Mouse (Mus musculus) forebrain, postnatal 0 days (tissue): ENCODE results near the gene Atp9a. TPM values are rescaled to one million over a fixed set of nuclear protein-coding genes. Genes with fewer than 3 reads are reported as not detected.

Source experiments
- ATAC-seq: fragments of 200-750 bp; cut with Nextera tagmentation; 2 replicates; pipeline ENCODE4 v1.8.0; 2017; ENCODE audit warnings: mild to moderate bottlenecking, moderate library complexity
- DNase-seq: peaks from one replicate; pipeline ENCODE4 v3.0.0-alpha.2; 2015
- H3K27ac ChIP-seq: fragments of 300-500 bp; sonication (generic); 2 replicates; pipeline ENCODE4 v1.5.1; 2014; ENCODE audit warnings: low read depth, mild to moderate bottlenecking, antibody characterized with exemption, low read length, moderate library complexity, mixed read lengths
- H3K27me3 ChIP-seq: fragments of 300-500 bp; sonication (generic); 2 replicates; pipeline ENCODE4 v1.6.1; 2014; ENCODE audit warnings: mild to moderate bottlenecking, low read length, mixed read lengths; ENCODE audit not compliant: insufficient read depth
- H3K36me3 ChIP-seq: fragments of 300-500 bp; sonication (generic); 2 replicates; pipeline ENCODE4 v1.6.1; 2014; ENCODE audit warnings: mild to moderate bottlenecking, moderate library complexity; ENCODE audit not compliant: insufficient read depth
- H3K4me1 ChIP-seq: fragments of 300-500 bp; sonication (generic); 2 replicates; pipeline ENCODE4 v1.6.1; 2014; ENCODE audit warnings: antibody characterized with exemption; ENCODE audit not compliant: insufficient read depth
- H3K4me2 ChIP-seq: fragments of 300-500 bp; sonication (generic); 2 replicates; pipeline ENCODE4 v1.6.1; 2014; ENCODE audit warnings: low read depth, mild to moderate bottlenecking, moderate library complexity
- H3K4me3 ChIP-seq: fragments of 300-500 bp; sonication (generic); 2 replicates; pipeline ENCODE4 v1.5.1; 2014; ENCODE audit warnings: low read depth, low read length, mixed read lengths
- H3K9ac ChIP-seq: fragments of 300-500 bp; sonication (generic); 2 replicates; pipeline ENCODE4 v1.6.1; 2014; ENCODE audit warnings: mild to moderate bottlenecking
- H3K9me3 ChIP-seq: fragments of 300-500 bp; sonication (generic); 2 replicates; pipeline ENCODE4 v1.6.1; 2016; ENCODE audit warnings: low read length
- CTCF ChIP-seq: sonication (generic); IDR thresholded peaks from 2 replicates; pipeline ENCODE4 v1.5.1; 2016; ENCODE audit warnings: antibody characterized with exemption, control low read depth, low read depth
- WGBS: fragments of 180-500 bp; shearing (Covaris S2); extraction: QIAGEN DNeasy Blood & Tissue Kit; methylation state at CpG from one replicate; pipeline ENCODE4 v1.1.7; 2014; 5-methylcytosine and 5-hydroxymethylcytosine counted together
- polyA plus RNA-seq: library from polyadenylated mRNA; unstranded; fragments of >200 nt; fragmentation: Nextera tagmentation; extraction: Ambion mirVana; gene quantifications from 2 replicates; pipeline ENCODE4 v1.2.1, GENCODE M21; 2015
- total RNA-seq: library from RNA; depleted of rRNA; stranded (reverse); fragments of >200 nt; gene quantifications from 2 replicates; pipeline ENCODE4 v1.2.3, GENCODE M21; 2014

Gene Atp9a
- total and polyA plus RNA-seq, 2 experiments from 2014 or later: 143 to 497 TPM

GRCm38 (mm10) chr2:168615160-168615559 lies 127.0 kb downstream of the Atp9a start:
- Histone ChIP-seq H3K36me3 (no peaks in the 10 kb centered on the region), H3K4me3 (no peak overlapping the region), H3K27me3 (no peaks in the 10 kb centered on the region), H3K9me3 (no peaks in the 10 kb centered on the region), H3K27ac (no peak overlapping the region), H3K9ac (no peak overlapping the region), H3K4me2 (no peak overlapping the region), H3K4me1 (no peaks in the 10 kb centered on the region)
- no peak for DNase-seq
- TF ChIP-seq CTCF: no peak
- ATAC-seq: no peak
- 90% methylated on average over 3 of the region's 3 CpGs for WGBS

GRCm38 (mm10) chr2:168614170-168614872 lies 127.9 kb downstream of the Atp9a start:
- ATAC-seq: no peak
- WGBS: 77% methylated on average over 18 of the region's 18 CpGs
- TF ChIP-seq CTCF: no peak

DNA sequence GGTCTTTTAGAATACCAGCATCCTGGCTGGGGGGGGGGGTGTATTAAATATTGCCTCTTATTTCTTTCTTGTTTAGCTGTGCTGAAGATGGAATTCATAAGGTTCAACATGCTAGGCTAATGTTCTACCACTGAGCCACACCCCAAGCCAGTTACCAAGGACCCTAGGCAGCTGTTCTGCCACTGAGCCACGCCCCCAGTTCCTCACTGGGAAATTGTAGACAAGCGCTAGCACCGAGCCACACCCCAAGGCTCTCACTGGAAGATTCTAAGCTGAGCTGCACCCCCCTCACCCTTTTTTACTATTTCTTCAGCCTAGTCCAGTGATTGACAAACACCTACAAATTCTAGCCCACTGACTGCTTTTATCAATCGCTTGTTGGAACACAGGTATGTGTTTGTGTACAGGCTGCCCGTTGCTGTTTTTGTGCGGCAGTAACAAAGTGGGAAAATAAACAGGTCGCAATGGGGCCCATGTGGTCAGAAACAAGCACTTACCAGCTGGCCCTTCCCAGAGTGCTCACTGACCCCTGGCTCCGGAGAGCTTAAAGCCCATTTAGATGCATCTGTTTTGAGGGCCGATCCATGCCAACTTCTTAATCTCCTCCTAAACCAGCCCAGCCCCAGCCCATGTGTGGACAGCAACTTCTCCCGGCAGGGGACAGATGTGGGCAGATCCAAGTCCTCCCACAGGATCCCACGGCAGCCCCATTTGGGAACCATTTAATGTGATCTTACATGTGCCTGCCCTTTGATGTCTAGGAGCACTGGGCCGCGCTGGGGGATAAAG lies 128.9 kb downstream of the Atp9a start:
- WGBS: 51% methylated on average over 13 of the region's 13 CpGs

More at GRCm38 (mm10) chr2:168614170-168614872, 127.9 kb downstream of the Atp9a start:
- Histone ChIP-seq H3K27ac (no peak overlapping the region), H3K4me3 (no peak overlapping the region), H3K4me1 (no peaks in the 10 kb centered on the region), H3K4me2 (no peak overlapping the region), H3K9me3 (no peaks in the 10 kb centered on the region), H3K27me3 (no peaks in the 10 kb centered on the region), H3K36me3 (no peaks in the 10 kb centered on the region), H3K9ac (no peak overlapping the region)
- no peak for DNase-seq

DNA sequence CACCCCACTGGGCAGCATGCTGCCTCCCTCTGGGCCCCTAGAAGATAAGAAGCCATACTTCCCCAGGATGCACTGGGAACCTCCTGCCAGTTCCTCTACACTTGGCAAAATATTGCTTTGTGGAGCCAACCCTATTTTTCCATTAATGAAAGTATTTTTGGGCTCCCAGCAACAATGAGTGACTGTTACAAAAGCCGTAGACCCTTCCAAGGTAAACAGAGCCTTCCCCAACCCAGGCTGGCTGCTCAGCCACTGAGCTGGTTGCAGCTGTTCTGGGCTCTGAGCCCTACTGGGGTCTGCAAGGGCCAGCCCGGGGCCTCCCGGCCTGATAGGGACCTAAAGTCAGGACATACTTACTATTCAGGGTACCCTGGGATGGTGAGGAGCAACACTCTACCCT lies 131.3 kb downstream of the Atp9a start:
- Histone ChIP-seq H3K9me3 (no peaks in the 10 kb centered on the region), H3K4me1 (no peaks in the 10 kb centered on the region), H3K9ac (no peak overlapping the region), H3K27ac (no peak overlapping the region), H3K4me3 (no peak overlapping the region), H3K36me3 (no peaks in the 10 kb centered on the region), H3K27me3 (no peaks in the 10 kb centered on the region), H3K4me2 (no peak overlapping the region)
- ATAC-seq (no peak), DNase-seq (no peak)
- no peak for TF ChIP-seq CTCF
- WGBS: 78% methylated on average over 3 of the region's 3 CpGs

More for the DNA sequence above, 128.9 kb downstream of the Atp9a start:
- TF ChIP-seq CTCF: no peak
- no peak overlapping the region for H3K4me2 ChIP-seq
- no peak overlapping the region for H3K9ac ChIP-seq
- H3K36me3 ChIP-seq: no peaks in the 10 kb centered on the region
- no peak for ATAC-seq
- no peaks in the 10 kb centered on the region for H3K9me3 ChIP-seq
- H3K27me3 ChIP-seq: no peaks in the 10 kb centered on the region
- no peak overlapping the region for H3K4me3 ChIP-seq
- DNase-seq: no peak
- no peak overlapping the region for H3K27ac ChIP-seq
- no peaks in the 10 kb centered on the region for H3K4me1 ChIP-seq

DNA sequence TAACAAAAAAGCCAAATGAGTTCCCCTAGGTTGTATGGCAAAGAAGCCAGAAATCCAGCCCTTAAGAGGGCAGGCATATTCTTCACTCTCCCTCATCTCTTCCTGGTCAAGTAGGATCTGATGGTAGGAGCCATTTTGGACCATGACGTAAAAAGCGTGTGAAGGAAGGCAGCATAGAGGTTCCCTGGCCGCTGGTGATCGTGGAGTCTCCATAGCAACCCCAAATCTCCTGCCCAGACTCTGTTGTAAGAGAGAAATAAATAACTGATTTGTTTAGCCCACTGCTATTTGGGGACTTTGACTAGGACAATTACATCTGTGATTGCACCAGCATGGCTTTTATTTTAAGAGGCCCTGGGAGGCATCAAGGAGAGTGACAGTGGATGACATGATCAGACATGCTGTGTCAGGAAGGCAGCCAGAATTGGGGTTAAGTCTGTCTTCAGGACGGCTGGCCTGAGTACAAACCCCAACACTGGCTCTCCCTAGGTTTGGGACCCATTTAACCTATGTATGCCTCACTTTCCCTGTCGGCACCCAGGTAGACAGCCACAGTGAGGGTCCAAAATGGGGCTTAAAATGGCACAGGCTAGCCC lies 132.5 kb downstream of the Atp9a start:
- H3K4me2 ChIP-seq: no peak overlapping the region
- no peak for TF ChIP-seq CTCF
- 0 out of 2 replicates have a peak overlapping the region, but pooled peaks have one; percentile 10 for H3K27ac ChIP-seq
- no peak overlapping the region for H3K4me3 ChIP-seq
- peak; percentile 79 for ATAC-seq
- WGBS: 29% methylated on average over 6 of the region's 6 CpGs
- DNase-seq: peak; percentile 61
- H3K36me3 ChIP-seq: no peaks in the 10 kb centered on the region
- H3K9ac ChIP-seq: no peak overlapping the region
- H3K9me3 ChIP-seq: no peaks in the 10 kb centered on the region
- no peaks in the 10 kb centered on the region for H3K4me1 ChIP-seq
- H3K27me3 ChIP-seq: no peaks in the 10 kb centered on the region

- DNase-seq (no peak), ATAC-seq (no peak)
- Histone ChIP-seq H3K27me3 (no peaks in the 10 kb centered on the region), H3K4me3 (no peak overlapping the region), H3K36me3 (no peaks in the 10 kb centered on the region), H3K27ac (no peak overlapping the region), H3K4me2 (no peak overlapping the region), H3K9ac (no peak overlapping the region), H3K4me1 (no peaks in the 10 kb centered on the region), H3K9me3 (no peaks in the 10 kb centered on the region)
- 57% methylated on average over 9 of the region's 9 CpGs for WGBS
- no peak for TF ChIP-seq CTCF
Observed at GRCm38 (mm10) chr2:168608125-168608564, 134.1 kb downstream of the Atp9a start.
